In genomic region chr15:25642214-25643058, GRCm38 (mm10) we compare ENCODE assay signal across 8 mouse cellular contexts. TPM values are rescaled to one million over a fixed set of nuclear protein-coding genes. Genes with fewer than 3 reads are reported as not detected.
DNase-seq lines count a peak whose midpoint lies in the region; ATAC-seq lines count a peak whose summit lies in the region.

No protein-coding gene starts in this region.

- H3K36me3 ChIP-seq in heart, embryonic 14.5 days (ENCODE audit: control insufficient read depth, insufficient read depth, low read length): no peaks in the 10 kb centered on the region
- H3K36me3 ChIP-seq in limb, embryonic 10.5 days: peaks cover 15% of the 10 kb centered on the region; the same call in 1 of the 2 replicates

- peaks cover 24 to 27% of the 10 kb centered on the region in 2 experiments for H3K4me1 ChIP-seq in heart, embryonic 14.5 days (ENCODE audit: control insufficient read depth in 2 of 2, insufficient read depth in 2 of 2, low read length in 2 of 2)
- peaks cover 46% of the 10 kb centered on the region for H3K4me1 ChIP-seq in limb, embryonic 10.5 days

- peak overlapping the region; percentile 59; a peak in 3 of 4 replicates for H3K27ac ChIP-seq in heart, embryonic 14.5 days (replicated peaks in 1 of 2; ENCODE audit: control insufficient read depth in 1 of 2, insufficient read depth in 1 of 2, low read depth in 2 of 2, low read length in 2 of 2)
- H3K27ac ChIP-seq in limb, embryonic 10.5 days: peak overlapping the region; percentile 74

- H3K9ac ChIP-seq in heart, embryonic 14.5 days (ENCODE audit: low read length): no peak overlapping the region

- ATAC-seq in heart, embryonic 14.5 days (ENCODE audit: insufficient number of reproducible peaks, insufficient read depth, low FRiP score, low read depth): 0 out of 2 replicates have a peak, but pooled peaks have one; percentile 32

- H3K27me3 ChIP-seq in heart, embryonic 14.5 days (ENCODE audit: control insufficient read depth, insufficient read depth, low read length): no peaks in the 10 kb centered on the region
- H3K27me3 ChIP-seq in limb, embryonic 10.5 days (ENCODE audit: low read depth, poor library complexity, severe bottlenecking): no peaks in the 10 kb centered on the region

- DNase-seq in cerebellum, postnatal 10 days: peak; percentile 45 to 55
- DNase-seq in cerebellum, postnatal 36 days: no peak
- peak; percentile 69 for DNase-seq in 3134 (ENCODE audit: extremely low read depth, insufficient read length, low spot score)
- DNase-seq in limb, embryonic 10.5 days (ENCODE audit: low spot score): no peak
- DNase-seq in cerebellum, adult 18-20 months: no peak
- no peak for DNase-seq in cerebellum, adult 9-11 months
- DNase-seq in ovary, adult 18-20 months (ENCODE audit: low spot score): no peak

- H3K4me2 ChIP-seq in heart, embryonic 14.5 days (ENCODE audit: low read length): peak overlapping the region; percentile 31; the same call in 1 of the 2 replicates

- H3K4me3 ChIP-seq in heart, embryonic 14.5 days (ENCODE audit: control insufficient read depth in 1 of 2, insufficient read depth in 1 of 2, low read depth in 1 of 2, low read length in 2 of 2): no peak overlapping the region
- H3K4me3 ChIP-seq in limb, embryonic 10.5 days: no peak overlapping the region

- WGBS in heart, embryonic 14.5 days: 38% methylated on average over 9 of the region's 9 CpGs
- 60% methylated on average over 9 of the region's 9 CpGs for WGBS in limb, embryonic 10.5 days

- no peaks in the 10 kb centered on the region for H3K9me3 ChIP-seq in heart, embryonic 14.5 days (ENCODE audit: control insufficient read depth, low read length)
- no peaks in the 10 kb centered on the region for H3K9me3 ChIP-seq in limb, embryonic 10.5 days (replicated peaks)

RNA-seq across cellular contexts. Expression of gene Myo10, which starts 20.1 kb away (rescaled TPM):
- polyA plus RNA-seq in heart, embryonic 14.5 days (2014; fragmentation: Nextera tagmentation; extraction: Ambion mirVana): 12.6 and 14.7 TPM in 2 replicates
- 38.5 and 47.2 TPM in 2 replicates for polyA plus RNA-seq in limb, embryonic 10.5 days (2016; fragmentation: Nextera tagmentation; extraction: Ambion mirVana)

Comparison
In these comparisons a context has a peak if more than half of its experiments do, and no peak if none do; other contexts are left out.
1. DNase-seq: peak in cerebellum, postnatal 10 days (2 of 2) and 3134 (single experiment); none in cerebellum, postnatal 36 days (0 of 2), limb, embryonic 10.5 days (single experiment), cerebellum, adult 18-20 months (0 of 2), cerebellum, adult 9-11 months (single experiment) and ovary, adult 18-20 months (single experiment).